ENCODE assay signal across 9 mouse cellular contexts in the genomic region with DNA sequence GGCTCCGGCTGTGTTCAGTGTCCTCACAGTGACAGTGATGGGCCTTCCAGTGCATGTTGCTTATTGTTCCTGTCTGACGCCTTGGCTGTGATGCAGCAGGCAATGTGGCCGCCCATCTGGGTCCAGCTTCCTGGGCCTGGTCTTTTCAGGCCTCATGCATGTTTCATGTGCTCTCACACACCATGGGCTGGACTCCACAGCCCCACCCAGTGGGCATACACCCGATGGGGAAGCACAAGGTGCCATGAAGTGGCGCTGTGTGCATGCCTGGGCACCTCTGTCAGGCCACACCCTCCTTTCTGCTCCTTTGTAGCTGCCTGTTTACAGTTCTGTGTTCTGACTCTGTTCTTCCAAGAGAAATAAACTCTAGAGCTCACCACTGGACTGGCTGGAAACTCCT. TPM values are rescaled to one million over a fixed set of nuclear protein-coding genes. Genes with fewer than 3 reads are reported as not detected.
DNase-seq lines count a peak whose midpoint lies in the region; ATAC-seq and TF ChIP-seq lines count a peak whose summit lies in the region.
"Had no signal": no experiment of that assay in that cellular context is flagged by ENCODE, and none has a peak within 500 bp of the region (broad histone marks: within the 10 kb centered on the region; RNA-seq: fewer than 3 reads in every experiment).

No protein-coding gene starts in this region.

- H3K36me3 ChIP-seq in hindbrain, embryonic 10.5 days = peaks cover 88% of the 10 kb centered on the region
- peaks cover 53% of the 10 kb centered on the region for H3K36me3 ChIP-seq in hindbrain, embryonic 14.5 days (replicated peaks; ENCODE audit: control insufficient read depth, insufficient read depth)
- H3K36me3 ChIP-seq in C2C12 (ENCODE audit: control insufficient read depth, insufficient read depth) = peaks cover 9% of the 10 kb centered on the region
- H3K36me3 ChIP-seq in hindbrain, embryonic 12.5 days = peaks cover 65% of the 10 kb centered on the region
- H3K36me3 ChIP-seq in midbrain, embryonic 14.5 days (ENCODE audit: control insufficient read depth, insufficient read depth, low read length) = peaks cover 59% of the 10 kb centered on the region

- no peak overlapping the region for H3ac ChIP-seq in C2C12 (ENCODE audit: control insufficient read depth, insufficient read length, low read depth)

- no peak overlapping the region for H3K4me2 ChIP-seq in hindbrain, embryonic 14.5 days (replicated peaks)
- no peak overlapping the region for H3K4me2 ChIP-seq in hindbrain, embryonic 12.5 days (replicated peaks)
- H3K4me2 ChIP-seq in midbrain, embryonic 14.5 days (ENCODE audit: low read length) = no peak overlapping the region

- H3K4me3 ChIP-seq in hindbrain, embryonic 10.5 days = no peak overlapping the region
- no peak overlapping the region for H3K4me3 ChIP-seq in hindbrain, embryonic 14.5 days (replicated peaks; ENCODE audit: low read length)
- H3K4me3 ChIP-seq in C2C12 (ENCODE audit: insufficient read depth, poor library complexity, severe bottlenecking) = no peak overlapping the region
- no peak overlapping the region for H3K4me3 ChIP-seq in hindbrain, embryonic 12.5 days
- H3K4me3 ChIP-seq in midbrain, embryonic 14.5 days (replicated peaks; ENCODE audit: low read depth, low read length) = no peak overlapping the region

- H3K79me3 ChIP-seq in C2C12 (ENCODE audit: low read depth) = no peaks in the 10 kb centered on the region

- no peaks in the 10 kb centered on the region for H3K79me2 ChIP-seq in C2C12 (ENCODE audit: control insufficient read depth, insufficient read depth)

- H3K9ac ChIP-seq in hindbrain, embryonic 14.5 days = no peak overlapping the region
- no peak overlapping the region for H3K9ac ChIP-seq in hindbrain, embryonic 12.5 days
- H3K9ac ChIP-seq in midbrain, embryonic 14.5 days (replicated peaks; ENCODE audit: low read length) = no peak overlapping the region

- H3K27ac ChIP-seq in hindbrain, embryonic 10.5 days = peak overlapping the region; percentile 25; the same call in 1 of the 2 replicates
- no peak overlapping the region for H3K27ac ChIP-seq in hindbrain, embryonic 14.5 days
- no peak overlapping the region for H3K27ac ChIP-seq in hindbrain, embryonic 12.5 days
- 0 out of 2 replicates have a peak overlapping the region, but pooled peaks have one; percentile 13 for H3K27ac ChIP-seq in midbrain, embryonic 14.5 days (replicated peaks; ENCODE audit: low read depth, low read length)
- H3K27ac ChIP-seq: macrophage had no signal

- no peak for DNase-seq in hindbrain, embryonic 10.5 days (ENCODE audit: low spot score)
- no peak for DNase-seq in hindbrain, embryonic 14.5 days (ENCODE audit: low spot score)
- peak; percentile 27 for DNase-seq in midbrain, embryonic 14.5 days
- no peak for DNase-seq in testis, postnatal 14 days (ENCODE audit: low spot score)
- no peak for DNase-seq in layer of hippocampus, adult 9-10 months (ENCODE audit: low spot score)
- DNase-seq in gastrocnemius, postnatal 14 days = no peak

- peak; percentile 29 for TF ChIP-seq CTCF in C2C12 (IDR thresholded peaks at IDR 0.05; ENCODE audit: control insufficient read depth, insufficient read depth, insufficient read length)

- WGBS in hindbrain, embryonic 10.5 days = 85% methylated on average over 5 of the region's 5 CpGs
- WGBS in hindbrain, embryonic 14.5 days = 37% methylated on average over 5 of the region's 5 CpGs
- 62% methylated on average over 5 of the region's 5 CpGs for WGBS in hindbrain, embryonic 12.5 days
- WGBS in midbrain, embryonic 14.5 days = 60% methylated on average over 5 of the region's 5 CpGs

- no peaks in the 10 kb centered on the region for H3K9me3 ChIP-seq in hindbrain, embryonic 10.5 days
- no peaks in the 10 kb centered on the region for H3K9me3 ChIP-seq in hindbrain, embryonic 14.5 days (ENCODE audit: control insufficient read depth, low read length)
- H3K9me3 ChIP-seq in hindbrain, embryonic 12.5 days (replicated peaks) = no peaks in the 10 kb centered on the region
- H3K9me3 ChIP-seq in midbrain, embryonic 14.5 days (ENCODE audit: control insufficient read depth, low read length) = no peaks in the 10 kb centered on the region

- ATAC-seq in hindbrain, embryonic 14.5 days (ENCODE audit: low FRiP score) = no peak
- peak; percentile 44; the same call in 1 of the 2 replicates for ATAC-seq in hindbrain, embryonic 12.5 days (ENCODE audit: low FRiP score)
- ATAC-seq in midbrain, embryonic 14.5 days (ENCODE audit: low FRiP score, low TSS enrichment) = no peak

- intact Hi-C loops in gastrocnemius, postnatal 14 days (cut with DNase I; ENCODE audit: low total_unique reads) = no loop called here

- no peaks in the 10 kb centered on the region; the same call in 1 of the 2 replicates for H3K4me1 ChIP-seq in hindbrain, embryonic 10.5 days (replicated peaks)
- no peaks in the 10 kb centered on the region for H3K4me1 ChIP-seq in hindbrain, embryonic 14.5 days (replicated peaks; ENCODE audit: control insufficient read depth, insufficient read depth, low read length)
- H3K4me1 ChIP-seq in hindbrain, embryonic 12.5 days = no peaks in the 10 kb centered on the region
- no peaks in the 10 kb centered on the region for H3K4me1 ChIP-seq in midbrain, embryonic 14.5 days (ENCODE audit: control insufficient read depth, insufficient read depth, low read length)

- no peaks in the 10 kb centered on the region for H3K27me3 ChIP-seq in hindbrain, embryonic 10.5 days (ENCODE audit: insufficient read depth, poor library complexity, severe bottlenecking)
- H3K27me3 ChIP-seq in hindbrain, embryonic 14.5 days (ENCODE audit: control insufficient read depth, insufficient read depth, low read length) = no peaks in the 10 kb centered on the region
- H3K27me3 ChIP-seq in C2C12 (ENCODE audit: control insufficient read depth, insufficient read depth, insufficient read length) = no peaks in the 10 kb centered on the region
- no peaks in the 10 kb centered on the region for H3K27me3 ChIP-seq in hindbrain, embryonic 12.5 days
- H3K27me3 ChIP-seq in midbrain, embryonic 14.5 days (ENCODE audit: control insufficient read depth, insufficient read depth, low read length) = no peaks in the 10 kb centered on the region

TF ChIP-seq in C2C12, 6 proteins besides CTCF, POLR2A, EP300 and RAD21:
- TF ChIP-seq CEBPB (IDR thresholded peaks at IDR 0.05; ENCODE audit: low read depth) (no peak), USF1 (IDR thresholded peaks at IDR 0.05; ENCODE audit: low read depth) (no peak), FOSL1 (IDR thresholded peaks at IDR 0.05; ENCODE audit: insufficient read depth, low read length, poor library complexity, severe bottlenecking) (no peak), MYOD1 (IDR thresholded peaks at IDR 0.05; ENCODE audit: control insufficient read depth, insufficient read length, low read depth) (no peak), MYOG (IDR thresholded peaks at IDR 0.05; ENCODE audit: control insufficient read depth, extremely low read depth, insufficient read length) (no peak), MAX (IDR thresholded peaks at IDR 0.05) (no peak)

RNA-seq across cellular contexts. Expression of a gene that starts 8.2 kb away (rescaled TPM):
- polyA plus RNA-seq in hindbrain, embryonic 10.5 days (2016; fragmentation: Nextera tagmentation; extraction: Ambion mirVana) = 0.25 and 0.27 TPM in 2 replicates
- polyA plus RNA-seq in hindbrain, embryonic 14.5 days (2014; fragmentation: Nextera tagmentation; extraction: Ambion mirVana) = 0.48 and 0.72 TPM in 2 replicates
- polyA plus RNA-seq in C2C12 (2012; fragmentation: generic; extraction: Trizol) = 0.06 TPM
- 0.43 and 0.68 TPM in 2 replicates for polyA plus RNA-seq in hindbrain, embryonic 12.5 days (2016; fragmentation: Nextera tagmentation; extraction: Ambion mirVana)
- 0.61 and 1.1 TPM in 2 replicates for polyA plus RNA-seq in midbrain, embryonic 14.5 days (2014; fragmentation: Nextera tagmentation; extraction: Ambion mirVana)
- total RNA-seq in gastrocnemius, postnatal 14 days (2021) = under 1 TPM; 0.42 to 0.45 TPM
- polyA plus RNA-seq: macrophage had no signal

RNA-seq across cellular contexts. Expression of a gene that starts 23.5 kb away (rescaled TPM):
- polyA plus RNA-seq in hindbrain, embryonic 10.5 days (2016; fragmentation: Nextera tagmentation; extraction: Ambion mirVana) = 0.30 and 0.52 TPM in 2 replicates
- polyA plus RNA-seq in hindbrain, embryonic 14.5 days (2014; fragmentation: Nextera tagmentation; extraction: Ambion mirVana) = 5.5 and 7.1 TPM in 2 replicates
- polyA plus RNA-seq in C2C12 (2012; fragmentation: generic; extraction: Trizol) = 15.8 TPM
- 1.5 and 1.7 TPM in 2 replicates for polyA plus RNA-seq in hindbrain, embryonic 12.5 days (2016; fragmentation: Nextera tagmentation; extraction: Ambion mirVana)
- 3.6 and 6.2 TPM in 2 replicates for polyA plus RNA-seq in midbrain, embryonic 14.5 days (2014; fragmentation: Nextera tagmentation; extraction: Ambion mirVana)
- 10 to 100 TPM; 30.0 to 33.3 TPM for total RNA-seq in gastrocnemius, postnatal 14 days (2021)

Comparison
In these comparisons a context has a peak if more than half of its experiments do, and no peak if none do; other contexts are left out.
1. H3K27ac ChIP-seq: peak in hindbrain, embryonic 10.5 days (single experiment) and midbrain, embryonic 14.5 days (single experiment); none in hindbrain, embryonic 14.5 days (single experiment) and hindbrain, embryonic 12.5 days (single experiment).